In genomic region chr4:100194136-100194535, GRCm38 (mm10) we compare ENCODE assay signal across 21 mouse cellular contexts.
"Had no signal": no experiment of that assay in that cellular context is flagged by ENCODE, and none has a peak within 500 bp of the region (broad histone marks: within the 10 kb centered on the region; RNA-seq: fewer than 3 reads in every experiment).

No protein-coding gene starts in this region.

- H3K4me3 ChIP-seq: liver, embryonic 15.5 days; megakaryocyte, embryonic 14.5 days; midbrain, embryonic 13.5 days; midbrain, embryonic 15.5 days; myocyte; neural tube, embryonic 13.5 days; neural tube, embryonic 15.5 days had no signal

- H3K9ac ChIP-seq: liver, embryonic 15.5 days; liver, postnatal 0 days; midbrain, embryonic 13.5 days; midbrain, embryonic 15.5 days; neural tube, embryonic 13.5 days; neural tube, embryonic 15.5 days had no signal

- DNase-seq: liver, postnatal 0 days; lung, adult 2 months; lung, postnatal 10 days; lung, postnatal 36 days; retina, postnatal 1 day; right cerebral cortex, adult 18-20 months; right cerebral cortex, postnatal 25 days; right cerebral cortex, postnatal 4 days; spleen, adult 18-20 months; thymus, adult 18-20 months; thymus, postnatal 25 days; thymus, postnatal 4 days had no signal

- H3K36me3 ChIP-seq: liver, embryonic 15.5 days; midbrain, embryonic 13.5 days; midbrain, embryonic 15.5 days; neural tube, embryonic 13.5 days; neural tube, embryonic 15.5 days had no signal

- H3K9me3 ChIP-seq: liver, embryonic 15.5 days; megakaryocyte, embryonic 14.5 days; midbrain, embryonic 13.5 days; midbrain, embryonic 15.5 days; neural tube, embryonic 13.5 days; neural tube, embryonic 15.5 days had no signal

- H3K4me1 ChIP-seq: liver, embryonic 15.5 days; megakaryocyte, embryonic 14.5 days; midbrain, embryonic 13.5 days; midbrain, embryonic 15.5 days; neural tube, embryonic 13.5 days; neural tube, embryonic 15.5 days had no signal

- H3K4me2 ChIP-seq: liver, embryonic 15.5 days; midbrain, embryonic 11.5 days; midbrain, embryonic 13.5 days; midbrain, embryonic 15.5 days; neural tube, embryonic 13.5 days; neural tube, embryonic 15.5 days had no signal

- H3K27ac ChIP-seq: liver, embryonic 15.5 days; macrophage; midbrain, embryonic 13.5 days; midbrain, embryonic 15.5 days; neural tube, embryonic 13.5 days; neural tube, embryonic 15.5 days had no signal

- H3K27me3 ChIP-seq: liver, embryonic 15.5 days; megakaryocyte, embryonic 14.5 days; midbrain, embryonic 13.5 days; midbrain, embryonic 15.5 days; neural tube, embryonic 13.5 days; neural tube, embryonic 15.5 days had no signal

- ATAC-seq: liver, postnatal 0 days; midbrain, embryonic 13.5 days; midbrain, embryonic 15.5 days had no signal
